Comparison of ENCODE assay signal across 9 mouse cellular contexts in genomic region chr6:36808306-36809058, GRCm38 (mm10). TPM values are rescaled to one million over a fixed set of nuclear protein-coding genes. Genes with fewer than 3 reads are reported as not detected.
A peak's percentile ranks its signal among the peaks of the same experiment; 100 is the strongest.
DNase-seq lines count a peak whose midpoint lies in the region; ATAC-seq lines count a peak whose summit lies in the region.
"Had no signal": no experiment of that assay in that cellular context is flagged by ENCODE, and none has a peak within 500 bp of the region (broad histone marks: within the 10 kb centered on the region; RNA-seq: fewer than 3 reads in every experiment).

No protein-coding gene starts in this region.

- intact Hi-C loops in heart, postnatal 36 days (cut with DNase I), result no loop called here

- H3K27me3 ChIP-seq in heart, embryonic 11.5 days (ENCODE audit: control insufficient read depth, insufficient read depth, low read length), result no peaks in the 10 kb centered on the region
- no peaks in the 10 kb centered on the region for H3K27me3 ChIP-seq in forebrain, embryonic 15.5 days
- H3K27me3 ChIP-seq in limb, embryonic 15.5 days, result no peaks in the 10 kb centered on the region

- H3K4me2 ChIP-seq in heart, embryonic 11.5 days, result peak overlapping the region; percentile 78
- H3K4me2 ChIP-seq in forebrain, embryonic 15.5 days (replicated peaks), result peak overlapping the region; percentile 71
- peak overlapping the region; percentile 67 for H3K4me2 ChIP-seq in limb, embryonic 15.5 days

- H3K36me3 ChIP-seq in heart, embryonic 11.5 days (ENCODE audit: control insufficient read depth, insufficient read depth, low read length), result no peaks in the 10 kb centered on the region
- peaks cover 8% of the 10 kb centered on the region; the same call in 1 of the 2 replicates for H3K36me3 ChIP-seq in forebrain, embryonic 15.5 days
- peaks cover 2% of the 10 kb centered on the region; the same call in 1 of the 2 replicates for H3K36me3 ChIP-seq in limb, embryonic 15.5 days

- 61% methylated on average over 7 of the region's 7 CpGs for WGBS in heart, embryonic 11.5 days (ENCODE audit: insufficient replicate concordance)
- WGBS in forebrain, embryonic 15.5 days, result 12% methylated on average over 7 of the region's 7 CpGs
- 20% methylated on average over 7 of the region's 7 CpGs for WGBS in limb, embryonic 15.5 days

- no peak for DNase-seq in heart, postnatal 36 days
- DNase-seq in MN1 (ENCODE audit: low spot score), result peak; percentile 25
- DNase-seq in spleen, postnatal 4 days (ENCODE audit: low spot score in 2 of 2), result no peak
- no peak for DNase-seq in right cerebral cortex, adult 18-20 months
- DNase-seq: spleen, adult 18-20 months had no signal

- 0 out of 2 replicates have a peak, but pooled peaks cover 2% of the 10 kb centered on the region for H3K4me1 ChIP-seq in heart, embryonic 11.5 days (ENCODE audit: control insufficient read depth, insufficient read depth, low read length)
- peaks cover 41% of the 10 kb centered on the region for H3K4me1 ChIP-seq in forebrain, embryonic 15.5 days
- peaks cover 10% of the 10 kb centered on the region for H3K4me1 ChIP-seq in limb, embryonic 15.5 days

- no peak for ATAC-seq in heart, embryonic 11.5 days (replicated peaks; ENCODE audit: insufficient number of reproducible peaks, low FRiP score, low TSS enrichment)
- ATAC-seq in forebrain, embryonic 15.5 days (replicated peaks), result peak; percentile 29; the same call in 1 of the 2 replicates
- no peak for ATAC-seq in limb, embryonic 15.5 days (ENCODE audit: insufficient number of reproducible peaks, low FRiP score, low TSS enrichment, low read depth)
- no peak for ATAC-seq in CD4-positive, CD25-positive, alpha-beta regulatory T cell, adult 4 months

- no peaks in the 10 kb centered on the region for H3K9me3 ChIP-seq in heart, embryonic 11.5 days (replicated peaks; ENCODE audit: control insufficient read depth, low read length)
- H3K9me3 ChIP-seq in forebrain, embryonic 15.5 days, result no peaks in the 10 kb centered on the region
- H3K9me3 ChIP-seq in limb, embryonic 15.5 days, result no peaks in the 10 kb centered on the region

- peak overlapping the region; percentile 65 for H3K4me3 ChIP-seq in heart, embryonic 11.5 days (ENCODE audit: low read depth, low read length)
- peak overlapping the region; percentile 76 for H3K4me3 ChIP-seq in forebrain, embryonic 15.5 days
- peak overlapping the region; percentile 61 for H3K4me3 ChIP-seq in limb, embryonic 15.5 days

- peak overlapping the region; percentile 77 for H3K9ac ChIP-seq in heart, embryonic 11.5 days (ENCODE audit: low read depth, low read length)
- peak overlapping the region; percentile 84 for H3K9ac ChIP-seq in forebrain, embryonic 15.5 days (replicated peaks)
- H3K9ac ChIP-seq in limb, embryonic 15.5 days, result peak overlapping the region; percentile 62

- H3K27ac ChIP-seq in heart, embryonic 11.5 days (ENCODE audit: low read depth, low read length), result peak overlapping the region; percentile 66; the same call in 1 of the 2 replicates
- H3K27ac ChIP-seq in forebrain, embryonic 15.5 days (replicated peaks), result peak overlapping the region; percentile 92
- peak overlapping the region; percentile 97 for H3K27ac ChIP-seq in limb, embryonic 15.5 days

RNA-seq across cellular contexts. Expression of gene Ptn, which starts 1.5 kb away (rescaled TPM):
- 297 and 314 TPM in 2 replicates for polyA plus RNA-seq in heart, embryonic 11.5 days (2014; fragmentation: Nextera tagmentation; extraction: Ambion mirVana)
- total RNA-seq in heart, postnatal 36 days (2021), result 1 to 10 TPM; 2.7 to 4.4 TPM
- 502 and 540 TPM in 2 replicates for polyA plus RNA-seq in forebrain, embryonic 15.5 days (2015; fragmentation: Nextera tagmentation; extraction: Ambion mirVana)
- polyA plus RNA-seq in limb, embryonic 15.5 days (2015; fragmentation: Nextera tagmentation; extraction: Ambion mirVana), result 592 and 623 TPM in 2 replicates
- polyA plus RNA-seq in CD4-positive, CD25-positive, alpha-beta regulatory T cell, adult 4 months (2017; shearing (Covaris generic)), result not detected

Comparison
In these comparisons a context has a peak if more than half of its experiments do, and no peak if none do; other contexts are left out.
1. RNA of gene Ptn, which starts 1.5 kb away (polyA plus RNA-seq): 592 to 623 TPM in limb, embryonic 15.5 days, 502 to 540 TPM in forebrain, embryonic 15.5 days and 297 to 314 TPM in heart, embryonic 11.5 days; not detected in CD4-positive, CD25-positive, alpha-beta regulatory T cell, adult 4 months; every median in the first group is over 100 times any median in the second.
2. Peak in every context shown above with its lines, with median percentiles within 50 percentile points of each other: H3K27ac ChIP-seq, H3K4me2 ChIP-seq, H3K4me3 ChIP-seq and H3K9ac ChIP-seq.